Mouse (Mus musculus) liver, embryonic 14.5 days (tissue): ENCODE data around the gene Gtf2i. TPM values are rescaled to one million over a fixed set of nuclear protein-coding genes. Genes with fewer than 3 reads are reported as not detected.

ENCODE experiments used
- ATAC-seq: fragments of 200-750 bp; cut with Nextera tagmentation; 2 replicates; pipeline ENCODE4 v1.8.0; 2017; ENCODE audit warnings: moderate number of reproducible peaks, mild to moderate bottlenecking, moderate library complexity; ENCODE audit not compliant: insufficient read depth
- DNase-seq, 3 experiments: peaks; one replicate each; pipeline ENCODE4 v3.0.0-alpha.2; 2012 to 2013; ENCODE audit warnings: low read depth in 3 of 3, low spot score in 3 of 3
- H3K27ac ChIP-seq: fragments of 300-500 bp; sonication (generic); 2 replicates; pipeline ENCODE4 v1.5.1; 2014; ENCODE audit warnings: moderate library complexity, mild to moderate bottlenecking, control low read depth, inconsistent platforms
- H3K27me3 ChIP-seq: fragments of 300-500 bp; sonication (generic); 2 replicates; pipeline ENCODE4 v1.6.1; 2014; ENCODE audit warnings: mild to moderate bottlenecking, low read length, moderate library complexity; ENCODE audit not compliant: control insufficient read depth, insufficient read depth
- H3K36me3 ChIP-seq: fragments of 300-500 bp; sonication (generic); replicated peaks from 2 replicates; pipeline ENCODE4 v1.6.1; 2014; ENCODE audit warnings: low read depth; ENCODE audit not compliant: control insufficient read depth, insufficient read depth
- H3K4me1 ChIP-seq, 2 experiments: fragments of 200-500 bp in 1 of 2; fragments of 300-500 bp in 1 of 2; sonication (generic) in 1 of 2; replicated peaks; 2 replicates each; pipeline ENCODE4 v1.6.1; 2012 to 2014; ENCODE audit warnings: antibody characterized with exemption in 1 of 2, inconsistent platforms in 1 of 2, low read length in 1 of 2; ENCODE audit not compliant: control insufficient read depth in 2 of 2, insufficient read depth in 2 of 2
- H3K4me2 ChIP-seq: fragments of 300-500 bp; sonication (generic); 2 replicates; pipeline ENCODE4 v1.6.1; 2014; ENCODE audit warnings: low read depth, mild to moderate bottlenecking, control low read depth, moderate library complexity
- H3K4me3 ChIP-seq, 2 experiments: fragments of 200-500 bp in 1 of 2; fragments of 300-500 bp in 1 of 2; sonication (generic) in 1 of 2; 2 replicates each; pipeline ENCODE4 v1.5.1; 2012 to 2014; ENCODE audit warnings: low read depth in 2 of 2, low read length in 2 of 2, mild to moderate bottlenecking in 2 of 2, control low read depth in 1 of 2, inconsistent platforms in 1 of 2, moderate library complexity in 1 of 2; ENCODE audit not compliant: insufficient read depth in 1 of 2
- H3K9ac ChIP-seq: fragments of 300-500 bp; sonication (generic); replicated peaks from 2 replicates; pipeline ENCODE4 v1.6.1; 2014; ENCODE audit warnings: mild to moderate bottlenecking, control low read depth, moderate library complexity
- H3K9me3 ChIP-seq: fragments of 300-500 bp; sonication (generic); 2 replicates; pipeline ENCODE4 v1.6.1; 2016; ENCODE audit warnings: low read length, mixed read lengths; ENCODE audit not compliant: control insufficient read depth
- CTCF ChIP-seq: IDR thresholded peaks from 2 replicates; pipeline ENCODE4 v1.5.1; 2016; ENCODE audit warnings: antibody characterized with exemption, low read depth, control low read depth
- EP300 ChIP-seq: IDR thresholded peaks from 2 replicates; pipeline ENCODE4 v1.6.1; 2016; ENCODE audit warnings: antibody characterized with exemption, low read depth
- WGBS: fragments of 180-500 bp; shearing (Covaris S2); extraction: QIAGEN DNeasy Blood & Tissue Kit; methylation state at CpG from one replicate; pipeline ENCODE4 v1.1.7; 2014; ENCODE audit not compliant: insufficient replicate concordance; 5-methylcytosine and 5-hydroxymethylcytosine counted together
- polyA plus RNA-seq, 2 experiments: library from polyadenylated mRNA; depleted of rRNA in 1 of 2; stranded (reverse) in 1 of 2; unstranded in 1 of 2; fragments of >200 nt; fragmentation: Nextera tagmentation in 1 of 2; extraction: Ambion mirVana in 1 of 2; gene quantifications; 2 replicates each; pipeline versions ENCODE4 v1.2.1 to v1.2.3; 2012 to 2014

Gene Gtf2i
- polyA plus RNA-seq, 2 experiments = 26.1 to 26.5 TPM

GRCm38 (mm10) chr5:134284921-134285320 lies 29.6 kb downstream of the Gtf2i start:
- ATAC-seq = no peak
- WGBS = 84% methylated on average over 12 of the region's 12 CpGs

GRCm38 (mm10) chr5:134282603-134283002 lies 32.0 kb downstream of the Gtf2i start:
- Histone ChIP-seq H3K4me3 (no peak overlapping the region), H3K9ac (no peak overlapping the region), H3K4me2 (no peak overlapping the region), H3K36me3 (peaks cover 40% of the 10 kb centered on the region), H3K27ac (no peak overlapping the region), H3K27me3 (no peaks in the 10 kb centered on the region), H3K4me1 (no peaks in the 10 kb centered on the region), H3K9me3 (no peaks in the 10 kb centered on the region)
- 82% methylated on average over 9 of the region's 9 CpGs for WGBS
- TF ChIP-seq CTCF (no peak), EP300 (no peak)
- no peak for ATAC-seq
- no peak for DNase-seq

More at GRCm38 (mm10) chr5:134284921-134285320, 29.6 kb downstream of the Gtf2i start:
- no peak overlapping the region for H3K27ac ChIP-seq
- no peaks in the 10 kb centered on the region for H3K4me1 ChIP-seq
- H3K27me3 ChIP-seq = no peaks in the 10 kb centered on the region
- TF ChIP-seq EP300 (no peak), CTCF (no peak)
- no peak overlapping the region for H3K4me3 ChIP-seq
- peaks cover 36% of the 10 kb centered on the region for H3K36me3 ChIP-seq
- H3K4me2 ChIP-seq = no peak overlapping the region
- no peak overlapping the region for H3K9ac ChIP-seq
- no peaks in the 10 kb centered on the region for H3K9me3 ChIP-seq
- DNase-seq = no peak

GRCm38 (mm10) chr5:134282076-134282475 lies 32.5 kb downstream of the Gtf2i start:
- no peaks in the 10 kb centered on the region for H3K27me3 ChIP-seq
- ATAC-seq (no peak), DNase-seq (no peak)
- WGBS = 53% methylated on average over 3 of the region's 3 CpGs
- no peaks in the 10 kb centered on the region for H3K9me3 ChIP-seq
- no peak overlapping the region for H3K4me3 ChIP-seq
- H3K4me2 ChIP-seq = no peak overlapping the region
- H3K9ac ChIP-seq = no peak overlapping the region
- no peak overlapping the region for H3K27ac ChIP-seq
- no peaks in the 10 kb centered on the region for H3K4me1 ChIP-seq
- no peak for TF ChIP-seq EP300
- TF ChIP-seq CTCF = no peak
- H3K36me3 ChIP-seq = peaks cover 35% of the 10 kb centered on the region

GRCm38 (mm10) chr5:134279371-134279770 lies 35.2 kb downstream of the Gtf2i start:
- DNase-seq = no peak
- 76% methylated on average over 7 of the region's 7 CpGs for WGBS
- no peak for ATAC-seq
- H3K9me3 ChIP-seq = no peaks in the 10 kb centered on the region
- H3K4me1 ChIP-seq = no peaks in the 10 kb centered on the region
- no peak overlapping the region for H3K9ac ChIP-seq
- no peak overlapping the region for H3K4me3 ChIP-seq
- peaks cover 32% of the 10 kb centered on the region for H3K36me3 ChIP-seq
- H3K27ac ChIP-seq = no peak overlapping the region
- no peak overlapping the region for H3K4me2 ChIP-seq
- TF ChIP-seq EP300 (no peak), CTCF (no peak)
- no peaks in the 10 kb centered on the region for H3K27me3 ChIP-seq

GRCm38 (mm10) chr5:134277109-134277508 lies 37.5 kb downstream of the Gtf2i start:
- H3K4me2 ChIP-seq = no peak overlapping the region
- WGBS = 82% methylated on average over 4 of the region's 4 CpGs
- DNase-seq = no peak
- H3K9me3 ChIP-seq = no peaks in the 10 kb centered on the region
- no peak overlapping the region for H3K27ac ChIP-seq
- no peaks in the 10 kb centered on the region for H3K27me3 ChIP-seq
- no peak overlapping the region for H3K9ac ChIP-seq
- no peaks in the 10 kb centered on the region for H3K4me1 ChIP-seq
- H3K36me3 ChIP-seq = peaks cover 47% of the 10 kb centered on the region
- no peak for TF ChIP-seq CTCF
- TF ChIP-seq EP300 = no peak
- no peak for ATAC-seq
- H3K4me3 ChIP-seq = no peak overlapping the region

GRCm38 (mm10) chr5:134275556-134275955 lies 39.0 kb downstream of the Gtf2i start:
- 69% methylated on average over 10 of the region's 10 CpGs for WGBS
- Histone ChIP-seq H3K27me3 (no peaks in the 10 kb centered on the region), H3K4me3 (no peak overlapping the region), H3K36me3 (peaks cover 48% of the 10 kb centered on the region), H3K27ac (no peak overlapping the region), H3K9ac (no peak overlapping the region), H3K4me1 (no peaks in the 10 kb centered on the region), H3K9me3 (no peaks in the 10 kb centered on the region), H3K4me2 (no peak overlapping the region)
- TF ChIP-seq EP300 = no peak
- no peak for TF ChIP-seq CTCF
- DNase-seq = no peak
- ATAC-seq = no peak
